Mouse (Mus musculus): ENCODE data around the gene Il9r. TPM values are rescaled to one million over a fixed set of nuclear protein-coding genes. Genes with fewer than 3 reads are reported as not detected.

Gene Il9r
- total RNA-seq, 1 experiment = 0.13 TPM

DNA sequence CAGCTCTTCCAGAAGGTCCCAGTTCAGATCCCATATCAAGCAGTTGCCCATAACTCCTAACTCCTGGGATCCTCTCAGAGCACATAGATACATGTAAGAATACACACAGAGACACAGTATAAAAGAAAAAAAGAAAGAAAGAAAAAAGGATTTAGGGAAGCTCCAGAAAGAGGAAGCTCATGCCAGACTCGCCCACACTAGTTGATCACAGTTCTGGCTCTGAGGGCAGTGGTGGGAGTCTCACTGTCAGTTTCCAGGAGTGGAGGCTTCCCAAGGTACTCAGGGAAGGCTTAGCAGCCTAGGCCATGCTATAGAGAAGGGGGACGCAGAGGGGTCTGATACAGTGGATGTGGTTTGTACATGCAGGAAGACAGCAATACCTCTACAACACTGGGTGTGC is 31.0 kb upstream of the Il9r start:
- H3K4me3 ChIP-seq (ENCODE audit: insufficient read depth in 1 of 2, low read depth in 1 of 2, low read length in 2 of 2, poor library complexity in 1 of 2, severe bottlenecking in 1 of 2) = no peak overlapping the region
- no peaks in the 10 kb centered on the region; a peak in 1 of 4 replicates for H3K4me1 ChIP-seq (ENCODE audit: control insufficient read depth in 2 of 2, insufficient read depth in 2 of 2, low read length in 2 of 2, poor library complexity in 1 of 2)
- peaks cover 44% of the 10 kb centered on the region for H3K36me3 ChIP-seq (ENCODE audit: control insufficient read depth, insufficient read depth, low read length, poor library complexity, severe bottlenecking)
- no peak for DNase-seq (ENCODE audit: low read depth, low spot score)
- H3K27ac ChIP-seq (ENCODE audit: insufficient read depth, low read depth, low read length, poor library complexity, severe bottlenecking) = no peak overlapping the region
- H3K9ac ChIP-seq (ENCODE audit: insufficient read depth, low read depth, low read length, poor library complexity, severe bottlenecking) = no peak overlapping the region
- TF ChIP-seq ZC3H11A (IDR thresholded peaks at IDR 0.05; ENCODE audit: borderline replicate concordance, low read depth, low read length) (no peak), HCFC1 (IDR thresholded peaks at IDR 0.05; ENCODE audit: borderline replicate concordance, insufficient read depth, low read length) (no peak), ZNF384 (IDR thresholded peaks at IDR 0.05; ENCODE audit: low read depth, low read length) (no peak), MAFK (IDR thresholded peaks at IDR 0.05; ENCODE audit: insufficient read depth, low read depth, low read length) (no peak), CHD2 (IDR thresholded peaks at IDR 0.05; ENCODE audit: low read depth, low read length) (no peak)
- in situ Hi-C loops (cut with MboI; ENCODE audit: low sequenced_read_pairs in 2 of 2, unreplicated experiment in 2 of 2) = no loop called here
- H3K9me3 ChIP-seq (ENCODE audit: control insufficient read depth, insufficient read depth, low read depth, low read length) = no peaks in the 10 kb centered on the region

- peaks cover 0 to 4% of the 10 kb centered on the region in 2 experiments; a peak in 2 of 4 replicates for H3K4me1 ChIP-seq (ENCODE audit: control insufficient read depth in 2 of 2, insufficient read depth in 2 of 2, low read length in 2 of 2, poor library complexity in 1 of 2)
- in situ Hi-C loops (cut with MboI; ENCODE audit: low sequenced_read_pairs in 2 of 2, unreplicated experiment in 2 of 2) = no loop called here
- H3K9ac ChIP-seq (ENCODE audit: insufficient read depth, low read depth, low read length, poor library complexity, severe bottlenecking) = no peak overlapping the region
- H3K9me3 ChIP-seq (ENCODE audit: control insufficient read depth, insufficient read depth, low read depth, low read length) = no peaks in the 10 kb centered on the region
- DNase-seq (ENCODE audit: low read depth, low spot score) = no peak
- no peak for TF ChIP-seq ZC3H11A (IDR thresholded peaks at IDR 0.05; ENCODE audit: borderline replicate concordance, low read depth, low read length)
- TF ChIP-seq HCFC1 (IDR thresholded peaks at IDR 0.05; ENCODE audit: borderline replicate concordance, insufficient read depth, low read length) = no peak
- no peak for TF ChIP-seq ZNF384 (IDR thresholded peaks at IDR 0.05; ENCODE audit: low read depth, low read length)
- TF ChIP-seq MAFK (IDR thresholded peaks at IDR 0.05; ENCODE audit: insufficient read depth, low read depth, low read length) = no peak
- no peak for TF ChIP-seq CHD2 (IDR thresholded peaks at IDR 0.05; ENCODE audit: low read depth, low read length)
- peaks cover 44% of the 10 kb centered on the region for H3K36me3 ChIP-seq (ENCODE audit: control insufficient read depth, insufficient read depth, low read length, poor library complexity, severe bottlenecking)
- H3K4me3 ChIP-seq (ENCODE audit: insufficient read depth in 1 of 2, low read depth in 1 of 2, low read length in 2 of 2, poor library complexity in 1 of 2, severe bottlenecking in 1 of 2) = no peak overlapping the region
- H3K27ac ChIP-seq (ENCODE audit: insufficient read depth, low read depth, low read length, poor library complexity, severe bottlenecking) = no peak overlapping the region
These were observed 30.1 kb upstream of the Il9r start for GRCm38 (mm10) chr11:32230220-32230619.

- in situ Hi-C loops (cut with MboI; ENCODE audit: low sequenced_read_pairs in 2 of 2, unreplicated experiment in 2 of 2) = no loop called here
- no peak for DNase-seq (ENCODE audit: low read depth, low spot score)
- no peak overlapping the region for H3K9ac ChIP-seq (ENCODE audit: insufficient read depth, low read depth, low read length, poor library complexity, severe bottlenecking)
- no peaks in the 10 kb centered on the region for H3K9me3 ChIP-seq (ENCODE audit: control insufficient read depth, insufficient read depth, low read depth, low read length)
- TF ChIP-seq HCFC1 (IDR thresholded peaks at IDR 0.05; ENCODE audit: borderline replicate concordance, insufficient read depth, low read length) (no peak), ZC3H11A (IDR thresholded peaks at IDR 0.05; ENCODE audit: borderline replicate concordance, low read depth, low read length) (no peak)
- H3K27ac ChIP-seq (ENCODE audit: insufficient read depth, low read depth, low read length, poor library complexity, severe bottlenecking) = no peak overlapping the region
- H3K4me3 ChIP-seq (ENCODE audit: insufficient read depth in 1 of 2, low read depth in 1 of 2, low read length in 2 of 2, poor library complexity in 1 of 2, severe bottlenecking in 1 of 2) = no peak overlapping the region
- peaks cover 0 to 13% of the 10 kb centered on the region in 2 experiments; a peak in 2 of 4 replicates for H3K4me1 ChIP-seq (ENCODE audit: control insufficient read depth in 2 of 2, insufficient read depth in 2 of 2, low read length in 2 of 2, poor library complexity in 1 of 2)
- peaks cover 30% of the 10 kb centered on the region; the same call in 1 of the 2 replicates for H3K36me3 ChIP-seq (ENCODE audit: control insufficient read depth, insufficient read depth, low read length, poor library complexity, severe bottlenecking)
These were observed 28.3 kb upstream of the Il9r start for GRCm38 (mm10) chr11:32228292-32228845.

GRCm38 (mm10) chr11:32227555-32227954 is 27.5 kb upstream of the Il9r start:
- in situ Hi-C loops (cut with MboI; ENCODE audit: low sequenced_read_pairs in 2 of 2, unreplicated experiment in 2 of 2) = no loop called here
- TF ChIP-seq MAFK (IDR thresholded peaks at IDR 0.05; ENCODE audit: insufficient read depth, low read depth, low read length) (no peak), CHD2 (IDR thresholded peaks at IDR 0.05; ENCODE audit: low read depth, low read length) (no peak), HCFC1 (IDR thresholded peaks at IDR 0.05; ENCODE audit: borderline replicate concordance, insufficient read depth, low read length) (no peak), ZC3H11A (IDR thresholded peaks at IDR 0.05; ENCODE audit: borderline replicate concordance, low read depth, low read length) (no peak), ZNF384 (IDR thresholded peaks at IDR 0.05; ENCODE audit: low read depth, low read length) (no peak)
- Histone ChIP-seq H3K4me3 (ENCODE audit: insufficient read depth in 1 of 2, low read depth in 1 of 2, low read length in 2 of 2, poor library complexity in 1 of 2, severe bottlenecking in 1 of 2) (no peak overlapping the region), H3K36me3 (ENCODE audit: control insufficient read depth, insufficient read depth, low read length, poor library complexity, severe bottlenecking) (peaks cover 25% of the 10 kb centered on the region; the same call in 1 of the 2 replicates), H3K27ac (ENCODE audit: insufficient read depth, low read depth, low read length, poor library complexity, severe bottlenecking) (no peak overlapping the region), H3K9ac (ENCODE audit: insufficient read depth, low read depth, low read length, poor library complexity, severe bottlenecking) (no peak overlapping the region), H3K4me1 (ENCODE audit: control insufficient read depth in 2 of 2, insufficient read depth in 2 of 2, low read length in 2 of 2, poor library complexity in 1 of 2) (peaks cover 0 to 17% of the 10 kb centered on the region in 2 experiments; a peak in 3 of 4 replicates), H3K9me3 (ENCODE audit: control insufficient read depth, insufficient read depth, low read depth, low read length) (no peaks in the 10 kb centered on the region)
- DNase-seq (ENCODE audit: low read depth, low spot score) = no peak
